Mouse (Mus musculus): ENCODE measurements around the gene Kcnip4. TPM values are rescaled to one million over a fixed set of nuclear protein-coding genes. Genes with fewer than 3 reads are reported as not detected.

Gene Kcnip4
- polyA plus RNA-seq, 1 experiment from 2014 or later: 0.05 TPM

- H3K9ac ChIP-seq (replicated peaks): no peak overlapping the region
- no peak for ATAC-seq
- no peaks in the 10 kb centered on the region for H3K36me3 ChIP-seq (replicated peaks; ENCODE audit: insufficient read depth, low read length)
- H3K9me3 ChIP-seq (ENCODE audit: low read length): no peaks in the 10 kb centered on the region
- WGBS (ENCODE audit: insufficient replicate concordance): 66% methylated on average over 1 of the region's 1 CpGs
- no peaks in the 10 kb centered on the region for H3K27me3 ChIP-seq (ENCODE audit: insufficient read depth, low read length)
- no peak overlapping the region for H3K27ac ChIP-seq (ENCODE audit: low read depth)
- no peaks in the 10 kb centered on the region for H3K4me1 ChIP-seq (ENCODE audit: insufficient read depth)
- no peak for DNase-seq
- no peak overlapping the region for H3K4me3 ChIP-seq (ENCODE audit: low read depth, low read length)
- H3K4me2 ChIP-seq (ENCODE audit: low read depth, low read length): no peak overlapping the region
- TF ChIP-seq EP300 (IDR thresholded peaks at IDR 0.05; ENCODE audit: low read depth) (no peak), CTCF (IDR thresholded peaks at IDR 0.05; ENCODE audit: low read depth) (no peak)
Observed at GRCm38 (mm10) chr5:49408351-49408750, 116.4 kb downstream of the Kcnip4 start.

GRCm38 (mm10) chr5:49370543-49371076 is 154.1 kb downstream of the Kcnip4 start:
- no peaks in the 10 kb centered on the region for H3K4me1 ChIP-seq (ENCODE audit: insufficient read depth)
- no peak overlapping the region for H3K27ac ChIP-seq (ENCODE audit: low read depth)
- H3K4me2 ChIP-seq (ENCODE audit: low read depth, low read length): no peak overlapping the region
- H3K27me3 ChIP-seq (ENCODE audit: insufficient read depth, low read length): no peaks in the 10 kb centered on the region
- no peaks in the 10 kb centered on the region for H3K9me3 ChIP-seq (ENCODE audit: low read length)
- DNase-seq: no peak
- no peak for ATAC-seq
- H3K4me3 ChIP-seq (ENCODE audit: low read depth, low read length): no peak overlapping the region
- no peaks in the 10 kb centered on the region for H3K36me3 ChIP-seq (replicated peaks; ENCODE audit: insufficient read depth, low read length)
- 48% methylated on average over 3 of the region's 3 CpGs for WGBS (ENCODE audit: insufficient replicate concordance)
- H3K9ac ChIP-seq (replicated peaks): no peak overlapping the region
- TF ChIP-seq EP300 (IDR thresholded peaks at IDR 0.05; ENCODE audit: low read depth): no peak
- peak; percentile 51 for TF ChIP-seq CTCF (IDR thresholded peaks at IDR 0.05; ENCODE audit: low read depth)

GRCm38 (mm10) chr5:49368636-49369423 is 155.9 kb downstream of the Kcnip4 start:
- no peak for ATAC-seq
- Histone ChIP-seq H3K27me3 (ENCODE audit: insufficient read depth, low read length) (no peaks in the 10 kb centered on the region), H3K4me2 (ENCODE audit: low read depth, low read length) (no peak overlapping the region), H3K27ac (ENCODE audit: low read depth) (no peak overlapping the region), H3K4me3 (ENCODE audit: low read depth, low read length) (no peak overlapping the region), H3K36me3 (replicated peaks; ENCODE audit: insufficient read depth, low read length) (no peaks in the 10 kb centered on the region), H3K4me1 (ENCODE audit: insufficient read depth) (no peaks in the 10 kb centered on the region), H3K9me3 (ENCODE audit: low read length) (no peaks in the 10 kb centered on the region), H3K9ac (replicated peaks) (no peak overlapping the region)
- 39% methylated on average over 13 of the region's 13 CpGs for WGBS (ENCODE audit: insufficient replicate concordance)
- DNase-seq: no peak
- TF ChIP-seq CTCF (IDR thresholded peaks at IDR 0.05; ENCODE audit: low read depth) (peak; percentile 62), EP300 (IDR thresholded peaks at IDR 0.05; ENCODE audit: low read depth) (no peak)

- H3K4me3 ChIP-seq (ENCODE audit: low read depth, low read length): no peak overlapping the region
- no peak for DNase-seq
- TF ChIP-seq CTCF (IDR thresholded peaks at IDR 0.05; ENCODE audit: low read depth) (no peak), EP300 (IDR thresholded peaks at IDR 0.05; ENCODE audit: low read depth) (no peak)
- no peak overlapping the region for H3K4me2 ChIP-seq (ENCODE audit: low read depth, low read length)
- no peak overlapping the region for H3K9ac ChIP-seq (replicated peaks)
- no peaks in the 10 kb centered on the region for H3K4me1 ChIP-seq (ENCODE audit: insufficient read depth)
- no peaks in the 10 kb centered on the region for H3K9me3 ChIP-seq (ENCODE audit: low read length)
- no peak for ATAC-seq
- no peaks in the 10 kb centered on the region for H3K27me3 ChIP-seq (ENCODE audit: insufficient read depth, low read length)
- no peak overlapping the region for H3K27ac ChIP-seq (ENCODE audit: low read depth)
- no peaks in the 10 kb centered on the region for H3K36me3 ChIP-seq (replicated peaks; ENCODE audit: insufficient read depth, low read length)
- WGBS (ENCODE audit: insufficient replicate concordance): 71% methylated on average over 3 of the region's 3 CpGs
Observed at GRCm38 (mm10) chr5:49356381-49356780, 168.3 kb downstream of the Kcnip4 start.

- 64% methylated on average over 5 of the region's 5 CpGs for WGBS (ENCODE audit: insufficient replicate concordance)
- no peak for ATAC-seq
- no peak overlapping the region for H3K4me2 ChIP-seq (ENCODE audit: low read depth, low read length)
- no peaks in the 10 kb centered on the region for H3K36me3 ChIP-seq (replicated peaks; ENCODE audit: insufficient read depth, low read length)
- no peaks in the 10 kb centered on the region for H3K27me3 ChIP-seq (ENCODE audit: insufficient read depth, low read length)
- no peaks in the 10 kb centered on the region for H3K4me1 ChIP-seq (ENCODE audit: insufficient read depth)
- no peak overlapping the region for H3K27ac ChIP-seq (ENCODE audit: low read depth)
- H3K9ac ChIP-seq (replicated peaks): no peak overlapping the region
- no peaks in the 10 kb centered on the region for H3K9me3 ChIP-seq (ENCODE audit: low read length)
- no peak for TF ChIP-seq CTCF (IDR thresholded peaks at IDR 0.05; ENCODE audit: low read depth)
- TF ChIP-seq EP300 (IDR thresholded peaks at IDR 0.05; ENCODE audit: low read depth): no peak
- DNase-seq: no peak
- no peak overlapping the region for H3K4me3 ChIP-seq (ENCODE audit: low read depth, low read length)
Observed at GRCm38 (mm10) chr5:49352061-49352460, 172.6 kb downstream of the Kcnip4 start.

GRCm38 (mm10) chr5:49350126-49350909 is 174.4 kb downstream of the Kcnip4 start:
- Histone ChIP-seq H3K27me3 (ENCODE audit: insufficient read depth, low read length) (no peaks in the 10 kb centered on the region), H3K4me1 (ENCODE audit: insufficient read depth) (no peaks in the 10 kb centered on the region), H3K36me3 (replicated peaks; ENCODE audit: insufficient read depth, low read length) (no peaks in the 10 kb centered on the region), H3K9ac (replicated peaks) (no peak overlapping the region), H3K4me3 (ENCODE audit: low read depth, low read length) (no peak overlapping the region), H3K9me3 (ENCODE audit: low read length) (no peaks in the 10 kb centered on the region), H3K27ac (ENCODE audit: low read depth) (no peak overlapping the region), H3K4me2 (ENCODE audit: low read depth, low read length) (no peak overlapping the region)
- peak; percentile 21 for DNase-seq
- ATAC-seq: peak; percentile 56
- WGBS (ENCODE audit: insufficient replicate concordance): 23% methylated on average over 4 of the region's 4 CpGs
- TF ChIP-seq CTCF (IDR thresholded peaks at IDR 0.05; ENCODE audit: low read depth) (peak; percentile 87), EP300 (IDR thresholded peaks at IDR 0.05; ENCODE audit: low read depth) (no peak)

All from liver, postnatal 0 days (tissue).